Mouse (Mus musculus) ES-E14 (cell line): ENCODE results near the gene Ttc22.

Experiments used
- CHD2 ChIP-seq: IDR thresholded peaks from 2 replicates; pipeline ENCODE4 v1.6.1; 2014; ENCODE audit warnings: mild to moderate bottlenecking, low read depth, low read length, inconsistent platforms
- HCFC1 ChIP-seq: IDR thresholded peaks from 2 replicates; pipeline ENCODE4 v1.6.1; 2012; ENCODE audit warnings: low read length, inconsistent platforms, borderline replicate concordance; ENCODE audit not compliant: insufficient read depth
- MAFK ChIP-seq: IDR thresholded peaks from 2 replicates; pipeline ENCODE4 v1.6.1; 2014; ENCODE audit warnings: mild to moderate bottlenecking, low read depth, low read length, inconsistent platforms; ENCODE audit not compliant: insufficient read depth
- ZC3H11A ChIP-seq: IDR thresholded peaks from 2 replicates; pipeline ENCODE4 v1.6.1; 2012; ENCODE audit warnings: low read depth, mild to moderate bottlenecking, inconsistent platforms, low read length, borderline replicate concordance
- ZNF384 ChIP-seq: IDR thresholded peaks from 2 replicates; pipeline ENCODE4 v1.6.1; 2012; ENCODE audit warnings: low read depth, low read length, inconsistent platforms

- TF ChIP-seq MAFK (no peak), HCFC1 (no peak), ZNF384 (no peak), ZC3H11A (no peak), CHD2 (no peak)
Measured at GRCm38 (mm10) chr4:106676749-106677148, 54.5 kb downstream of the Ttc22 start.
